Mouse (Mus musculus) midbrain, embryonic 16.5 days (tissue): ENCODE results near the gene Ermn. TPM values are rescaled to one million over a fixed set of nuclear protein-coding genes. Genes with fewer than 3 reads are reported as not detected.

Source experiments
- ATAC-seq: fragments of 200-750 bp; cut with Nextera tagmentation; 2 replicates; pipeline ENCODE4 v1.8.0; 2017; ENCODE audit warnings: moderate TSS enrichment
- H3K27ac ChIP-seq: fragments of 300-500 bp; sonication (generic); 2 replicates; pipeline ENCODE4 v1.5.1; 2014; ENCODE audit warnings: mild to moderate bottlenecking, low read length, mixed read lengths
- H3K27me3 ChIP-seq: fragments of 300-500 bp; sonication (generic); 2 replicates; pipeline ENCODE4 v1.6.1; 2014; ENCODE audit warnings: low read depth, low read length, mixed read lengths; ENCODE audit not compliant: control insufficient read depth, insufficient read depth
- H3K36me3 ChIP-seq: fragments of 300-500 bp; sonication (generic); 2 replicates; pipeline ENCODE4 v1.6.1; 2014; ENCODE audit warnings: mild to moderate bottlenecking, low read length, moderate library complexity, mixed read lengths; ENCODE audit not compliant: control insufficient read depth, insufficient read depth
- H3K4me1 ChIP-seq: fragments of 300-500 bp; sonication (generic); 2 replicates; pipeline ENCODE4 v1.6.1; 2014; ENCODE audit warnings: mild to moderate bottlenecking, low read length, mixed read lengths; ENCODE audit not compliant: control insufficient read depth, insufficient read depth
- H3K4me2 ChIP-seq: fragments of 300-500 bp; sonication (generic); 2 replicates; pipeline ENCODE4 v1.6.1; 2014; ENCODE audit warnings: mild to moderate bottlenecking, low read length, mixed read lengths
- H3K4me3 ChIP-seq: fragments of 300-500 bp; sonication (generic); 2 replicates; pipeline ENCODE4 v1.5.1; 2014; ENCODE audit warnings: low read depth, mild to moderate bottlenecking, low read length, moderate library complexity, mixed read lengths
- H3K9ac ChIP-seq: fragments of 300-500 bp; sonication (generic); 2 replicates; pipeline ENCODE4 v1.6.1; 2014; ENCODE audit warnings: low read depth, low read length, mixed read lengths
- H3K9me3 ChIP-seq: fragments of 300-500 bp; sonication (generic); replicated peaks from 2 replicates; pipeline ENCODE4 v1.6.1; 2014; ENCODE audit warnings: mild to moderate bottlenecking, low read length, mixed read lengths; ENCODE audit not compliant: control insufficient read depth, poor library complexity, severe bottlenecking
- WGBS: fragments of 180-500 bp; shearing (Covaris S2); extraction: QIAGEN DNeasy Blood & Tissue Kit; methylation state at CpG from one replicate; pipeline ENCODE4 v1.1.7; 2014; 5-methylcytosine and 5-hydroxymethylcytosine counted together
- polyA plus RNA-seq: library from polyadenylated mRNA; unstranded; fragments of >200 nt; fragmentation: Nextera tagmentation; extraction: Ambion mirVana; gene quantifications from 2 replicates; pipeline ENCODE4 v1.2.1, GENCODE M21; 2015

Gene Ermn
- polyA plus RNA-seq, 1 experiment from 2014 or later, result 0.26 TPM

DNA sequence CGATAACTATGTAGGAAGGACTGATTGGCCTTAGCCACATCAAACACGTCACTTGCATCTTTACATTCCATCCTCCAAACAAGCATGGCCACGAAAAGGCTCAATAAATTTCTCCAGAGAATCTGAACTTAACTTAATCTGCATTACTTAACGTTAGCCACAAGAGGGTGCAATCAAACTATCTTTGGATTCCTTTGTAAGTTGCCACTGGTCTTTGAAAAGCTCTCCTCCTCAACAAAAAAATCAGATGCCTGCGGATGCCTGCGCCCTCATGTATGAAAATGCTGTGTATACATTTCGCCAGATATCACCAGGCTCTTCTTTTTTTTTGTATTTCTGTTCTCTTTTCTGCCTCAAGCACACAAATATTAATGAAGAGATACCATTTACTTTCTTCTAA is 23.3 kb downstream of the Ermn start:
- Histone ChIP-seq H3K27ac (no peak overlapping the region), H3K36me3 (no peaks in the 10 kb centered on the region), H3K4me2 (no peak overlapping the region), H3K9me3 (no peaks in the 10 kb centered on the region), H3K4me3 (no peak overlapping the region), H3K4me1 (no peaks in the 10 kb centered on the region), H3K9ac (no peak overlapping the region), H3K27me3 (no peaks in the 10 kb centered on the region; the same call in 1 of the 2 replicates)
- 0 out of 2 replicates have a peak, but pooled peaks have one; percentile 60 for ATAC-seq
- WGBS, result 26% methylated on average over 7 of the region's 7 CpGs

DNA sequence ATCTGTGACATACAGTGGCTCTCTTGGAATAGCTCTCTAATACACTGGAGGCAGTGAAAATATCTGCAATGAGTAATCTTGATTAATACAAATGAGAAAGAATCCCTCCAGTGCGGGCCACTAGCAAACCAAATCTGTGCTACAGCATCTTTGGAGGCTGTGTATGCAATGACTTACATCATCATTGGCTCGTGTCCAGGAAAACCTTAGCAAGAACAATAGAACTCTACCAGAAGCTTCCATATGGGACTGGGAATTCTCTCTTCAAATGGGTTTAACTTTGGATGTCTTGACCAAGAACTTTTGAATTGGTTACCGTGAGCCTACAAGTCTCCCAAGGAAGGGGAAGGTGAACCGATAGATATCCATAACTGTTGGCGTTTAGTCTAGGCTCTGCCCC is 25.9 kb downstream of the Ermn start:
- WGBS, result 87% methylated on average over 5 of the region's 5 CpGs
- Histone ChIP-seq H3K9me3 (no peaks in the 10 kb centered on the region), H3K4me3 (no peak overlapping the region), H3K27ac (no peak overlapping the region), H3K36me3 (no peaks in the 10 kb centered on the region), H3K4me2 (no peak overlapping the region), H3K27me3 (no peaks in the 10 kb centered on the region; the same call in 1 of the 2 replicates), H3K4me1 (no peaks in the 10 kb centered on the region), H3K9ac (no peak overlapping the region)
- ATAC-seq, result no peak

DNA sequence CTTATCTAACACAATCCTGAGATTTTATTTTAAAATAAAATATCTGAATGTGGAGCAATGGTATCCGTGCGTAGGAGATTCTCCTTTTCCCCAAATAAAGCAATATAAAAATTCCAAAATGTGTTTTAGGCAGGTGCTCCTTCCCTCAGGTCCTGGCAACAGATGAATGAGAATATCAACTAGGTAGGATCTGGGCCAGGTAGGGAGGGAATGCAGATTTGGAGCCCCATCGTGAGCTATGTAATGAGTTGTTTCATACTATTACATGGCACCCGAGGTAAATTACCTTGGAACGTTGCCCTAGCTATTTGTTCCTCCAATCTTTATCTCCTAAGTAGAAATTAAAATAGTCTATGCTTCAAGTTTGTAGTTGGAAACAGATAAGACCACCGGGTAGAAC is 29.1 kb downstream of the Ermn start:
- WGBS, result 89% methylated on average over 6 of the region's 6 CpGs
- Histone ChIP-seq H3K4me2 (no peak overlapping the region), H3K36me3 (no peaks in the 10 kb centered on the region), H3K4me3 (no peak overlapping the region), H3K4me1 (no peaks in the 10 kb centered on the region), H3K27me3 (no peaks in the 10 kb centered on the region), H3K9ac (no peak overlapping the region), H3K27ac (no peak overlapping the region), H3K9me3 (no peaks in the 10 kb centered on the region)
- ATAC-seq, result no peak

DNA sequence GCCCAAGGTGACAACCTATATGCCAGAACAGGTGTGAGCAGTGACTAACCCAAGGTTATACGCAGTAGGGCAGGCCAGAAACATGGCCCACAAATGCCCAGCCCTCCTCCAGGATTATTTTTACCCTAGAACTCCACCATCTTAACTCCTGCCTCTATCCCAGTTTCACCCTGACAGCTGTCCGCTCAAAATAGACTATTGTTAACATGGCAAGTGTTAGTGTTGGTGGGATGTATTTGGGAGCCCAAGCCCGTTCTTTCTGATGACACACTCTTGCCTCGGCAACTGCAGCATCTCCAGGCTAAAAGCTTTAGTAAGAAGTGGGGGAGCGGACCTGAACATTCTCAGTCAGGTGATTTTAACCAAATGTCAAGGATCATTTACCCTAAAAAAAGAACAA is 45.6 kb downstream of the Ermn start:
- Histone ChIP-seq H3K4me3 (no peak overlapping the region), H3K27me3 (no peaks in the 10 kb centered on the region), H3K27ac (no peak overlapping the region), H3K9me3 (no peaks in the 10 kb centered on the region), H3K4me1 (no peaks in the 10 kb centered on the region), H3K4me2 (no peak overlapping the region), H3K9ac (no peak overlapping the region), H3K36me3 (no peaks in the 10 kb centered on the region)
- WGBS, result 92% methylated on average over 5 of the region's 5 CpGs
- no peak for ATAC-seq

DNA sequence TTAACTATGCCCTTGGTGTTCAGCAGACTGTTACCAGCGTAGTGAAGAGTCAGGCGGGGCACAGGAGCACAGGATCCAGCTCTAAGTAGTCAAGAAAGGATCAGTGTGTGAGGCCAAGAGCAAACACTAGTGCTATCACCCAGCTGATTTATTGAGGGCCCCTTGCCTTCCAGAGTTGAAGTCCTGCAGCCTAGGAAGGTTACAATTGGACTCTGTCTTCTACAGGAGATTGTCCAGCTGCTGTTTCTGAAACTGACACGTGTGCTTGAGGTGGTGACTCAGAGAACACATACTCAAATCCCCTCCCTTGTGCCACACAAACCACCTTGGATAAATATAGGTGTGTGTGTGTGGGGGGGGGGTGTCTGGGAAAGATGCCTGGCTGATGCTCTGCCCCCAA is 51.2 kb downstream of the Ermn start:
- Histone ChIP-seq H3K36me3 (no peaks in the 10 kb centered on the region), H3K9ac (no peak overlapping the region), H3K4me3 (no peak overlapping the region), H3K27me3 (no peaks in the 10 kb centered on the region), H3K4me2 (no peak overlapping the region), H3K4me1 (no peaks in the 10 kb centered on the region), H3K9me3 (no peaks in the 10 kb centered on the region), H3K27ac (no peak overlapping the region)
- ATAC-seq, result no peak
- WGBS, result 81% methylated on average over 3 of the region's 3 CpGs

DNA sequence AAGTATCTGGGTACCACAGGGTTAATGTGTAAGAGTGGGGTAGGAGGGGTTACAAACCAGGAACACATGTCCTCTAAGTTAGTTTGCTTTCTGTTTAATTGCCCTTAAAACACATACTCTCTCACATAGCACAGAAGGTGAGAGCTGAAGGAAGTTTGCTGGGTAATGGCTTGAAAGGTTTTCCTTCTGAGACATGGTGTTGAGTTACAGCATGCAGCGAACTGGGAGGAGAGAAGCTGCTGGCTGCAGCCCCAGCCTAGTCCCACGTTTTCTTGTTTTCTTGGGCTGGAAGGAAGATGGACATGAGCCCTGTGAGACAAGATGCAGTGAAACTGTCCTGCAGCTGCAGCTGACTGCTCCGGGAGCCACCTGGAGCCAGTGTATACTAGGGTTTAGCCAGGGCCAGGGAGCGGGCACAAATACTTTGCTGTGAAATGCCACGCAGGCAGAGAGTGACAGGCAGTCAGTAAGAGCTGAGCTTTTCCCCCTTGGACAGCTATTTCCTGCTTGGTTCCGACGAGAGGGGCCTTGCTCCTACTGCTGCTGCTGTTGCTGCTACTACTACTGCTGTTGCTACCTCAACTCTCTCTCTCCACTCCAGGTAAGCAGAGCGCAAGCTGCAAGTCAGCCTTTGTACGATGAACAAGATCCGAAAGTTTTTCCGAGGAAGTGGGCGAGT is 54.8 kb downstream of the Ermn start, which contains the start of gene Galnt5:
Gene Galnt5 (plus strand): TSS at position 133 of the 679 bp plus-strand sequence.
- no peak within 1 kb of the TSS for H3K9ac ChIP-seq
- H3K9me3 ChIP-seq, result no peaks in the 10 kb centered on the region
- no peak within 1 kb of the TSS for H3K4me3 ChIP-seq
- WGBS, result 77% methylated on average over 12 of the region's 12 CpGs
- no peak within 1 kb of the TSS for H3K27ac ChIP-seq
- no peaks in the 10 kb centered on the region for H3K4me1 ChIP-seq
- H3K36me3 ChIP-seq, result no peaks in the 10 kb centered on the region
- H3K27me3 ChIP-seq, result no peaks in the 10 kb centered on the region
- ATAC-seq, result no peak
- no peak within 1 kb of the TSS for H3K4me2 ChIP-seq

Other genes with a start within 250 kb of the Ermn start
- gene Galnt5, start 55.0 kb downstream of the Ermn start, polyA plus RNA-seq, result not detected in 2 replicates
- gene Cytip, start 142.7 kb upstream of the Ermn start, polyA plus RNA-seq, result 0.44 TPM in 1 of 2 replicates, not detected in the other